Mouse (Mus musculus): ENCODE results near the gene Mob2. TPM values are rescaled to one million over a fixed set of nuclear protein-coding genes. Genes with fewer than 3 reads are reported as not detected.

The Mob2 gene
- polyA plus RNA-seq, 1 experiment: 54.7 TPM

DNA sequence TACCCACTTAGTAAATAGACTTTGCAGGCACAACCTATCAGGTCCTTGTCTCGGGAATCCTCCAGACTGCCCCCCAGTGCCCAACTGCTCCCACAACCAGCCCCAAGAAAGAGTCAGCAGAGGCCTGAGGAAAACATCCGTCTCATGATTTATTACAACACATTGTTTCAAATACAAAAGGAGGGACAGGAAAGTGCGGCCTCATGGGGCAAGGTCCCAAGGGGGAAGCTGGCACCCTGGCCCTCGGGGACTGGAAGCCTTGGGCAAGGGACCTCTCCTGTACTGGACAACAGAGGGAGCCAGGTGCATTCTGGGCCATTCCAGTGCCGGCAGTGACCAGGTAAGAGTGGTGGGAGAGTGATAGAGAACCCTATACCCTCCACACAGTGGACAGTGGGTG lies 18.5 kb upstream of the Mob2 start:
- DNase-seq (ENCODE audit: low read depth): no peak

DNA sequence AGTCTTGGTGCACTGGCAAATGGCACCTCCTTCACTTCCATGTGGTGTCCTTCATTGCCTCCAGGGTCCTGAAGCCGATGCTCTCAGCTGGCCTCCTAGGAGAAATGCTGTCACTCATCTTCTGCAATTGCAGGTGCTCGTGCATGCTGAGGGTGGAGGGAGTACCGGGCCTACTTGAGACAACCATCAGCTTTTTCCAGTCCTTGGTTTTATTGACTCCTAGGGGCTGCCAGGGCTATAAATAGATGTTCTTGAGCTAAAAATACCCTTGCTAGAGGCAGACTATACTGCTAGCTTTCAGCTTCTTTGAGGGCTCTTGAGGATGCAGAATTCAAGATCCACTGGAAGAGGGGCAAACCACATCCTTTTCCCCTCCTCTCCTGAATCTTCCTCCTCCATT lies 16.3 kb upstream of the Mob2 start:
- DNase-seq (ENCODE audit: low read depth): no peak

DNA sequence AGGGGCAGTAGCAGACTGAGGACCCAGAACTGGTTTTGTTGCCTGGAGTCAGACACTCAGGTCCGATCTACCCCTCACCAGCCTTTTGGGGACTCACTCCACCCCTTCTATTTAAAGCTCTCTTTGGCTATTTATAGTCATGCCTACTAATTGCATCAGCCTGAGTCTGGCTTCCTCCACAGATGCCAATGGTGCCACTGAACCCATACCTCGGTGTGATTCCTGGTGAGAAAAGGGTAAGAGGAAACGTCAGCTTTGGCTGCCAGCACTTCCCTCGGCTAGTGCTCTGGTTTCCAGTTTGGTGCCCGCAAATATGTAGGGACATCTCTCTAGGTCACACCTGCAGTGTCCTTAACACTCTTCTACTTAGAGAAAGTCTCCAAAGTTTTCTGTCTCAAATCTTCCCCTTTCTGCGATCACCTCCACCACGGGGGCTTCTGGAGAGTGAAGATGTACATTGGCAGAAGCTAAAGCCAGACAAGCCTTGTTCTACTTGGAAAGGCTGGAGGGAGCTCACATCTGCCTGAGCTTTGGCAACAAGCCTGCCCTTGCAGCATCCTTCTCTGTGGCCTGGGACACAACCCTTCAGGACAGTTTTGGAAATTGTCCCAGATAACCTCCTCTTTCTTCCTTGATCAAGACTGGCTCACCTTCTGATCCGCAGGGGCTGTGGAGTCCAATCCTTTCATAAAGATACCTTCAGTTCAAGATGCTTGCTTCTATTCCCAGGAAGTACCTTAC lies 13.5 kb upstream of the Mob2 start:
- DNase-seq (ENCODE audit: low read depth): no peak

DNA sequence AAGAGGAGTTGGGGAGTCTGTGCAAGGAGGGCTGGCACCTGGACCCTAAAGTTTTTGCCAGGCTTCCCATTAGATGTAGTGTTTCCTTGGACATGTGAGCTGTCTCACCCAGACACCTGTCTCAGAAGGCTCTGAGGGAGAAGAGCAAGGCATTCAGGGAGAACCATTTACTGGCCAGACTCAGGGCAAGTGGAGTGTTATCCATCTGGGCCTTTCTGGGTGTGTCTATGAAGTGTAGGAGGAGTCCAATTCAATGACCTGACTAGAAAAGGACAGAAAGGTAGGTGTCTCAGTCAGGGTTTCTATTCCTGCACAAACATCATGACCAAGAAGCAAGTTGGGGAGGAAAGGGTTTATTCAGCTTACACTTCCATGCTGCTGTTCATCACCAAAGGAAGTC lies 10.9 kb upstream of the Mob2 start:
- DNase-seq (ENCODE audit: low read depth): no peak

DNA sequence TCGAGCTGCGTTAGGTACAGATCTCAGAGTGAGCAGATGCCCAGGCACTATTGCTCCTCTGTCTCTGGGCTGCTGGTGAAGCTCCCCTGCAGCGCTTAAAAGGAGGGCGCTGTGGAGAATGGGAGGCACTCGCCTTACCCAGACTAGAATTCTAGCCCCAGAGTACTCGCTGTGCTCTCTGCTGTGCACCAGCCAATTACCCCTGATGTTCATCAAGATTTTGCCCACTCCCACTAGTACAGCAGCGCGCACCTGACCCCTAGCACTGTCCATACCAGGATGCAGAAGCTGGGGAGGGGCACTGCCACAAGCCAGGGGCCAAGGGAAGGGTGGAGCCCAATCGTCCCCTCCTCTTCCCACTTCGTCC lies 10.3 kb upstream of the Mob2 start:
- no peak for DNase-seq (ENCODE audit: low read depth)

DNA sequence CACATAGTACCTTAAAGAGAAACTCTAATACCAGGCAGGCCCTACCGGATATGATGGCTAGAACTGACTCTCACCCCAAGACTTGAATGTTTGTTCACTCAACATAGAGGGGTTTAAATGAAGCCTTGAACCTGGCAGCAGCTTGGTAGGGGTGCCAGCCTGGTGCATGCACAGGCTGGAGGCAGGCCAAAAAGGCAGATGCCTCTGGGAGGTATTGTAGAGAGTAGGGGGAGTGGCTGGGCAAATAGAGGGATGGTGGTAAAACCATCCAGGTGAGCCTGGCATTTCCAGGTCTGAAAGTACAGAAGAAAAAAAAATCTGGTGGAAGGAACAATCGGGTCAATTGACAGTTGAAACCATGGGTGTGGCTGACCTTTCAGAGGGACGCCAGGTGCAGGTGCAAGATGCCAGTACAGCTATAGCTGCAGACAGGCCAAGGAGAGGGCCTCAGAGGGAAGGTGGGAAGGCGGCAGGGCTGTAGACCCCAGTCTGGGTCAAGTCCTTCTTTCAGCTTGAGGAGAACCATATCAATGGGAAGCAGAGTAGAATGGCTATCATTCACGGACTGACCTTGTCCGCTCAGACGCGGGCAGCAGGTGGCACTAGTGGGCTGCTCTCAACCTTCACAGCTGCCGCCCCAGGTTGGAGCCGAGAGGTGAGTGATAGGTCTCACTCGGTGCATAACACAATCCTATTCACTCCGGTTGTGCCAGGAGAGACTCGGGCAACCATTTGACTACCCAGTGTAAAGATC lies 9.8 kb upstream of the Mob2 start:
- no peak for DNase-seq (ENCODE audit: low read depth)

DNA sequence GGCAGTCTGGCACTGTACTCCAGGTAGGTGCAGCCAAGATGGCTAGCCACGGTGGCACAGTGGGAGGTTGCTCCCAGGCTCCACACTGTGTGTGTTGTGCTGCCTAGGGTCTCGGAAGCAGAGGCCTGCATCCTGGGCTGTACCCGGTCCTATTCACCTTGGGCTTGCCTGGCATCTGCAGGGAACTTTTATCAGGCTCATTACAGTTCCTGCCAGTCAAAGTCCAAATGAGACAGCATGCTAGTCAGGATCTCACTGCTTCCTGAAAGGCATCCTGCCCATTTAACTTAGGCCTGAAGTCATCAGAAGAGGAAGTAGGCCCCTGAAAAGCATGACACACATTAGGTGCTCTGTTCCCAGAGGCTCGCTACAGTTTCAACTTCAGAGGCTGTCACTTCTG lies 7.6 kb upstream of the Mob2 start:
- DNase-seq (ENCODE audit: low read depth): no peak

DNA sequence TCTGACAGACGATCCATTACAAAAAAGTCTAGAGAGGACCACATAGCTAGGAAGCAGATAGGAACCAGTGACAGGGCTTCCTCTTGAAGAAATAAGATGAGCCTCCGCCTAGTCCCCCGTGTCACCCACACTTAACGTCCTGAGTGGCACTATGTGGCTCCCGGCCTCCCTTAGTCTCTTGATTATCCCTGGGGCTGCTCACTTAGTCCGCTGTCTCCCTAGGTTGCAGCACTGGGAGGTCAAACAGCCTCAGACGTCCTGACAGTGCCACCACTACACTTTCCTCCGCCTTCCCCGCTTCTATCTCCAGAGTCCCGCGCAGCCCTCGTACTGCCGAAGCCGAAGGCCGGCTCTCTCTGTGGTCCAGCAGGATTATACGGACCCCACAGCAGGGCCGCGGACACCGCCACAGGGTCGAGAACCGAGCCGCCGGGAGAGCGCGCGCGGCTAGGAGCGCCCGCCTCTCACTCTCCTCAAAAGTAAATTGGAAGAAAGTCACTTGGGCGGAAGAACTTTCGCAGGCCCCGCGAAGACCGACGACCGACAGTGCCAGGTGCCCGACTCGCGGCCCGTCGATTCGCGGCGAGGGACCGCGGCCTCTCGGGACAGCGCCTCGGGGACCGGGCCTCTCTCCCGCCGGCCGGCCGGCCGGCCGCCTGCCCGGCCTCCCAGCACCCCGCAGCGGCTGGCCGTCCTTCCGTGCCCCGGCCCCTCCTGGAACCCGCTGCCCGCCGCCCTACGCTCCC lies 507 bp downstream of the Mob2 start:
- no peak for DNase-seq (ENCODE audit: low read depth)

DNA sequence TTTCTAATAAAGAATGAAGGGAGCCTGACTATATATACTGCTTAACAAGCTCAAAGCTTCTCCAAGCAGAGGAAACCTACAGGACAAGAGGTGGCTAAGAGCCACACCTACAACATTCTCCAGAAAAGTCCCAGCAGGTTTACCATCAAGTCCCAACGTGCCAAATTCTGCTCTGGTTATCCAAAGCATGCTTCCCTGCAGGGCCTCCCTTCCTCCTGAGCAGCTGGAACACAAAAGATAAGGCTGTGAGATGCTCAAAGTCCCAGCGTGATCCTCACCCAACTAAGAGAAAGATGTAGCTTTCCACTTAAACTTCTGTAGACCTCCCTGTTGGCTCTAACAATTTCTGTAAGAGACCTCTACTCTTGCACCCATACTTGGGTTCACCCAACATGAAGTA lies 1.8 kb downstream of the Mob2 start:
- no peak for DNase-seq (ENCODE audit: low read depth)

DNA sequence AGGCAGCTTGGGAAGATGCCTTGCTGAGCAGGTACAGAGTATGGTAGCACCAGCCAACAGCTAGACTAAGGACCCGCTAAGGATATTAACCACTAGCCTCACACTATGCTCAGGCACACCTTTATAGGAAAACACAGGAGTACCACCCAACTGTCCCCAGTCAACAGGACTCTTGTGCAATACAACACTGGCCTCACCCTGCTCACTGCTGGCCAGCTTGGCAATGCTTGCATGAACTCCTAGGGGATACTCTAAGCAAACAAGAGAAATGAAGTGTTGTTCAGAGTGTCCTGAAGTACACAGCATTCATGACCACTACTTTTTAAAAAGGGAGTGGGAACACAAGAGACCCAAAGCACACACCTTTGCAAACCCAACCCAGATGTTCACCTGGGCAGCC lies 3.7 kb downstream of the Mob2 start:
- no peak for DNase-seq (ENCODE audit: low read depth)

DNA sequence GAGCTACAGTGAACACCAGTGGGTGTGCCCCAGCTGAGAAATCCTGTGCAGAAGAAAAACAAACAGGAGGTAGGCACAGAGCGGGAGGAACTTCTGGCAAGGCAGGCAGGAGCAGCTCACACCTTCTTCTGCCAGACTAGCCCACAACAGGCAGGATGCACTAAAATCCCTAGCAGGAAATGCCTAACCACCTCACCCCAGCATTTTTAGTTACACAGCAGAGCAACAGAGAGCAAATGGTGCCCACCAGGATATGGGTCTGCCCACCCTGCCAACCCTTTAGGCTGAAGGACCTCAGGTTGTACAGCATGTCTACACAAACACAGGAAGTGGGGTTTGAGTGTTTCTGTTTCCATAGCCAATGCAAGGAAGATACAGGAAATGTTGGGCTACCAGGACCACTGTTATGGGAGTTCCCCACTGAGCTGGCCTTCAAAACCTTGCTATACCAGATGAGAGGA lies 4.2 kb downstream of the Mob2 start:
- no peak for DNase-seq (ENCODE audit: low read depth)

DNA sequence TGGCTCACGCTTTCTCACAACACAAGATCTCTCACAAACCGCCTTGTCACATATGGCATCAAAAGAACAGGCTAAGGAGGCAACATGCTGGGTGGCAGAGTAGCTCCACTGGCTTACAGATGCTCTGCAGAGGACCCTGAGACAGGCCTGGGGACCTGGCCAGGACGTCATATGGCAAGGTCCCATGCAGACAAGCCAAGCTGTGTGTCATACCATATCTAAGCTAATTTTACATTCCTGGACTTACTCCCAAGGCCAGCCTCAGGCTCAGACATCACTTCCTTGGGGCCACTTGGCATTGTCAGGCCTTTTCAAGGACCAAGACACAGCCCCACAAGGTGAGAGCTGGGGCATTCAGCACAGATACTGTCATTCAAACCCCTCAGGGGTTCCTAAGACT lies 5.4 kb downstream of the Mob2 start:
- DNase-seq (ENCODE audit: low read depth): no peak

DNA sequence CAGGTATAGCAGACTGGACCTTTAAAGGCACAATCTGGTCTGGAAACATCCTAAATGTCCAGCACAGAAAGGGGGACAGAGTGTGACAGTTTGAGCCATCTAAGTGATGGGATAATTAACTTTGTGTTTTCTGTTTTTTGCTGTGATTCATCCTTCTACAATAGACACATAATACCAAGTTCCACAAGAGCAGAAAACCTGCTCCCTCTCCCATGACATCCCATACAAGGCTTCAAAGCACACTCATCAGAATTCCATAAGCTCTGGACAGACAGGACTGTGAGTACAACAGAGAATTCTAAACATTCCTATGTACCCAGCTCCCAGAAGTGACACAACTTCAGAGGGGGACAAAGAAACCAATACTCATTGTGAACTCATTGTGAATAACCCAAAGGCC lies 10.3 kb downstream of the Mob2 start:
- no peak for DNase-seq (ENCODE audit: low read depth)

DNA sequence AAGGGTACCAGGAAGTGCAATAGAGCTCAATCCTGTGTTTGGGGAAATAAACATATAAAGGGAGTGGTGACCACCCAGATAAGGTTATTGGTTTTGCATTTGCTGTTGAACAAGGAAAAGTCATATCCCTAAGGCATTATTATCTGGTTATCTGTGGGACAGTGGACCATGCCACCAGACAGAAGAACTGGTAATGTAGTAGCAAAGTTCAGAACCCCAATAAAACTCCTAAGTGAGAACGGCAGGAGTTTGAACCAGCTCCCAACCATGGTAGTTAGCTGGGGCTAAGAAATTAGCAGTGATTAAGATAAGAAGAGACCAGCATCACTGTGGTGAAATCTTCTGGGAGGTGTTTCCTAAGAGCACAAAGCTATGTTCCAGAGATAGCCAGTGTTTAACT lies 14.9 kb downstream of the Mob2 start:
- no peak for DNase-seq (ENCODE audit: low read depth)

DNA sequence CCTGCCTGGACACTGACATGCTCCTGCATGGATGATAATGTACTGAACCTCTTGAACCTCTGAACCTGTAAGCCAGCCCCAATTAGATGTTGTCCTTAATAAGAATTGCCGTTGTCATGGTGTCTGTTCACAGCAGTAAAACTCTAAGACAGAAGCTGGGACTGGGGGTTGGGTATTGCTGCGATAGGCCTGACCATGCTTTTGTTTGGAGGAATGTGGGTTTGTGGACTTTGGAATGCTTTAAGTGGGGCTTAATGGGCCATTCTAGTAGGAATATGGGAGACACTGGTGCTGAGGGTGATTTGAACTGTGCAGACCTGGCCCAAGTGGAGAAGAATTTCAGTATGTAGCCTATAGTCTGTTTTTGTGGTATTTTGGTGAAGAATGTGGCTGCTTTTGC lies 15.5 kb downstream of the Mob2 start:
- no peak for DNase-seq (ENCODE audit: low read depth)

DNA sequence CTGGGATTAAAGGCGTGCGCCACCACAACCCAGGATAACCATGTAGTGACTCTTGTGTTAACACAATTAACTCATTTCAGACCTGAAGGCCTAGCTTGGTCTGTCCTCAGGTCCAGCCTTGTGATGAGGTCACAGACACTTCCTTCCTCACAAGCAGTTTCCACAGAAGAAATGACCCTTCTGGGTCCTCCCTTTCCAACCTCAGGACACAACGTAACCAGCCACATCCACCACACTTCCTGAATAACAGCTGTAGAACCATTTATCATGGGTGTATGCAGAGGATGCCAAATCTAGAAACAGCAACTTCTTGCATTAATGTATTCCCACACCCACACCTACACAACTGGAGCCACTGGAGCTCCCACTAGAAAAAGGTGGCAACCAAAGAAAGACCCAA lies 20.1 kb downstream of the Mob2 start:
- DNase-seq (ENCODE audit: low read depth): no peak

DNA sequence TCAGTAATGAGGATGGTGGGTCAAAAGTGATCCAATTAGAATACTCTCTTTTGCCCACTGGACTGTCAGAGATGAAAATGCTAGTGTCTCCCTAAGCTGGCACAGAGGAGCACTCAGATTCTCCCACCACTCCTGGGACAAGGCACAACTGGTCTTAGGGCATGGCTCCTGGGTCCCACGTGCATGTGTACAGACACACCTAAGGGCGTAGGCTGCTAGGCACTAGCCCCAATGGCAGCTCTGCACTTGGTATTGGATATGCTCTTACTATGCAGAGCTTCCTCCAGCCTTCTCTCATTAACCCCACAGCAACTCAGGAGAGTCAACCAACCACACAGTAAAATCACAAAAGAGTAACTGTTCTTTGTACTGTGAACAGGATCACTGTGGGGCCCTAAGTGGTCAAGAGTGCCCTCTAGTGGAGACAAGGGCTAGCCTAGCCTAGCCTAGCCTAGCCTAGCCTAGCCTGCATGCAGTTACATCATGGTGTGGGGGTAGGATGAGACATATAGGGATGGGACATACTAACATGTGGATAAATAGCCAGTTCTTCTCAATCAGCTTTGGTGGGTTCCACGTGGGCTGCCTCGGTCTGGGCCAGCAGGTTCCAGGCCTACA lies 23.2 kb downstream of the Mob2 start:
- no peak for DNase-seq (ENCODE audit: low read depth)

DNA sequence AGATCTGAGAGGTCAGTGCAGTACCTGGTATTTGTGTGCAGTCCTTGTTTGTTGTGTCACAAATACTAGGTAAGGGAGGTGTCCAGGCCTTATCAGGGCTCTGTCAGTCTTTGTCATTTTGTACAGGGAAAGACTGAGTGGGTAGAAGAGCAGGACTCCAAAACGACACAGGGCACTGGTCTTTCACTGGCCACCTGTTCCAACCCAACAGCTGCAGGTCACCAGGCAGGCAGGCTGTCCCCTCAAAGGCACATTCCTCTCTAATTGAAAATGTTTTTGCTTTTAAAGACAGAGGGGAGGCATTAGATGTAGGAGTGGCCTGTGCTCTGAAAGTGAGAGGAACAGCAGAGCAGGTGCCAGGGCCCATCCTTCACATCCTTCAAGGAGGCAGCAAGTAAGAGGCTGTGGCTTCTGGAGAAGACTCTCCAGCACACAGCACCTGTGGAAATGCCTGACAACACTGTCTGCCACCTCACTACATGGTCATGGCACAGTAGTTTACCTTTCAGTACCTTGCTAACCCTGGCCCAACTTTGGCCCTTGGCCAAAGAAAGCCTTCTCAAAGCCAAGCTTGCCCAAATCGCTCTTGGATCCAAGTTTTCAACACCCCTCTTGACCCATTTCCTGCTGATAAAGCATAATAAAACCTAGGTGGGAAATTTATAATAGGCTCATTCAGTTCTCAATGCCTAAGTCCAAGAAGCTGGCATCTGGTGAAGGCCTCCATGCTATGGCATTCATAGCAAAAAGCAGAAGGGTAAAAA lies 25.6 kb downstream of the Mob2 start:
- no peak for DNase-seq (ENCODE audit: low read depth)

DNA sequence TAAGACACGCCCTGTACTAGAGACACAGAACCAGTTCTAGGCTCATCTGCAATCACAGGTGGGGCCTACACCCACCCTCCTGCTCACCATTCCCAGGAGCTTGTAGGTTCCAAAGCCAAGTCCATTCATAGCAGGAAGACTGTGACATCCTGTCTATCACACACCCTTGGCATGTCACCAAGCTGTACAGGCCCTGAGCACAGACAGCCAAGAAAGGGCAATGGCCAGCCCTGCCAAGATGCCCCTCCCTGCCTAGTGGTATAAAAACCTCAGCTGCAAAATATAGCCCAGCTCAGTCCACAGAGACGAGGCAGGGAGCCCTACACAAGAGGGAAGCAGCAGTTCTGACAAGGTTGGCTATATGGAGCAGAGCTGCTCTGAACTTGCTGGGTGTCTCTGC lies 26.7 kb downstream of the Mob2 start:
- no peak for DNase-seq (ENCODE audit: low read depth)

DNA sequence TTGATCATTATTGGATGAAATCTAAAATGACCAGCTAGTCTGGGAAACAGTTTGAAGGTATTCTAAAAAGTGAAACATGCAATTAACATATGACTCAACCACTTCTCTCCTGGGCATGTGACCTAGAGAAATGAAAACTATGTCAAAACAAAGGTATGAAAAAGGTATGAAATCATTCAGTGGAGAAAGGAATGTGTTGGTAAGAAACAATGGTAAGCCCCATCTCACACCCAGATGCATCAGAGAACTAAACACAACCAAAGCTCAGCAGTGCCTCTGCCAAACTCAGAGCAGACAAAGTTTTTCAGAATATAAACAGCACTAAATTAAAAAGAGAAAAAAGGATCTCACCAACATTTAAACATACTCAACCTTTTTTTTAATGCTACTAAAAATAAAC lies 30.8 kb downstream of the Mob2 start:
- DNase-seq (ENCODE audit: low read depth): no peak

DNA sequence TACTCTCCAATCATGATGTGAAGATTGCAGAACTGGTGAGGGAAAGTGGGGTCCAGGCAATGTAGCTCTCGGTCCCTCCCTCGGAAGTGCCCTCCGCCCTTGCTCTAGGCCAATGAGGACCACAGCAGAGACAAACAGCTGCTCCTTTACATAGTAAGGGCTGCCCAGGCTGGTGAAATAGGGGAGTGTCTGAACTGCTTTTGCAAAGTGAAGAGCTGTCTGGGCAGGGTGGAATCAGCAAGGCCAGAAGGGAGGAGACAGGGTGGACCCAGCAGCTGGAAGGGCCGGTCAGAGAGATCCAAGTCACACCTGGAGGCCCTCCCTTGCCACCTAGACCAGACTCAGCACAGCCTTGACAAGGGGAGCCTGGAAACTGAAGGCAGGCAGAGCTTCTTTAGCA lies 34.9 kb downstream of the Mob2 start:
- no peak for DNase-seq (ENCODE audit: low read depth)

DNA sequence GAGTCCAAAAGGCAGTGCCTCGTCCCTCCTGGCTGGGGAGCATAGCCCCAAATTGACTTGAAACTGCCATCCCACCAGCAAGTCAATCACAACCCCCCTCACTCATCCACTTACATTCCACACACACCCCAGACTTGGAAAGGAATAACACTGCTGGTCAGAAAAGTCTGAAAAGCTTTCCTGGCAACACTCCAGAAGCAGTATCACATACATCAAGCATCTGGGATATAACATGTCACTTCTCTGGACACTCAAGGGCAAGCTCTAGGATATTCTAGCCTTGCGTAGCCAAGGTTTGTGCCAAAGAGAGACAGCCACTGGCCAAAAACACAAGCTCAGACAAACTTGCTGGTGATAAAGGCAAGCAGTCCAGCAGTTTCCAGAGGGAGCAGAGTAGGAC lies 35.7 kb downstream of the Mob2 start:
- DNase-seq (ENCODE audit: low read depth): no peak

All from gonadal fat pad, adult 2 months (tissue).